Comparison of ENCODE assay signal across 9 mouse cellular contexts in genomic region chr9:105737448-105737847, GRCm38 (mm10).
DNase-seq lines count a peak whose midpoint lies in the region; ATAC-seq and TF ChIP-seq lines count a peak whose summit lies in the region.
"Had no signal": no experiment of that assay in that cellular context is flagged by ENCODE, and none has a peak within 500 bp of the region (broad histone marks: within the 10 kb centered on the region; RNA-seq: fewer than 3 reads in every experiment).

No protein-coding gene starts in this region.

- H3K36me3 ChIP-seq in forebrain, embryonic 16.5 days (ENCODE audit: control insufficient read depth, insufficient read depth), result no peaks in the 10 kb centered on the region
- H3K36me3 ChIP-seq in forebrain, embryonic 10.5 days (replicated peaks), result no peaks in the 10 kb centered on the region
- no peaks in the 10 kb centered on the region for H3K36me3 ChIP-seq in lung, embryonic 14.5 days (ENCODE audit: insufficient read depth)

- H3K9ac ChIP-seq in forebrain, embryonic 16.5 days (replicated peaks; ENCODE audit: low read depth, low read length), result no peak overlapping the region
- no peak overlapping the region for H3K9ac ChIP-seq in lung, embryonic 14.5 days

- DNase-seq in forebrain, embryonic 10.5 days (ENCODE audit: extremely low spot score, low spot score), result no peak
- DNase-seq in lung, embryonic 14.5 days, result peak; percentile 50
- no peak for DNase-seq in lung, postnatal 4 days
- peak; percentile 51 to 56 for DNase-seq in heart, postnatal 10 days
- peak; percentile 19 for DNase-seq in retina, postnatal 1 day
- DNase-seq in thymus, postnatal 25 days, result no peak
- no peak for DNase-seq in frontal cortex, postnatal 36 days (ENCODE audit: low spot score in 2 of 2)
- DNase-seq: thymus, postnatal 14 days had no signal

- no peak overlapping the region for H3K27ac ChIP-seq in forebrain, embryonic 16.5 days (ENCODE audit: low read length)
- no peak overlapping the region for H3K27ac ChIP-seq in forebrain, embryonic 10.5 days
- no peak overlapping the region for H3K27ac ChIP-seq in lung, embryonic 14.5 days (ENCODE audit: low read depth)

- no peak overlapping the region for H3K4me2 ChIP-seq in forebrain, embryonic 16.5 days (ENCODE audit: low read length)
- no peak overlapping the region for H3K4me2 ChIP-seq in lung, embryonic 14.5 days

- peak; percentile 66 for ATAC-seq in forebrain, embryonic 16.5 days
- peak; percentile 68 for ATAC-seq in lung, embryonic 14.5 days (ENCODE audit: insufficient read depth)

- peak; percentile 57 for TF ChIP-seq CTCF in lung, embryonic 14.5 days (IDR thresholded peaks at IDR 0.05; ENCODE audit: low read depth)

- peaks cover 9% of the 10 kb centered on the region for H3K4me1 ChIP-seq in forebrain, embryonic 16.5 days (replicated peaks; ENCODE audit: control insufficient read depth, insufficient read depth, low read length)
- H3K4me1 ChIP-seq in forebrain, embryonic 10.5 days, result no peaks in the 10 kb centered on the region
- no peaks in the 10 kb centered on the region for H3K4me1 ChIP-seq in lung, embryonic 14.5 days (ENCODE audit: insufficient read depth)

- no peaks in the 10 kb centered on the region for H3K27me3 ChIP-seq in forebrain, embryonic 16.5 days (replicated peaks; ENCODE audit: control insufficient read depth, insufficient read depth, low read length)
- H3K27me3 ChIP-seq in forebrain, embryonic 10.5 days (ENCODE audit: poor library complexity, severe bottlenecking), result no peaks in the 10 kb centered on the region
- H3K27me3 ChIP-seq in lung, embryonic 14.5 days (ENCODE audit: insufficient read depth, low read length), result no peaks in the 10 kb centered on the region

- WGBS in forebrain, embryonic 16.5 days, result 43% methylated on average over 8 of the region's 8 CpGs
- whole genome bisulfite sequencing in forebrain, embryonic 10.5 days, result 61% methylated on average over 8 of the region's 8 CpGs
- WGBS in lung, embryonic 14.5 days, result 33% methylated on average over 8 of the region's 8 CpGs

- H3K9me3 ChIP-seq in forebrain, embryonic 16.5 days (ENCODE audit: control insufficient read depth, low read length), result no peaks in the 10 kb centered on the region
- no peaks in the 10 kb centered on the region for H3K9me3 ChIP-seq in forebrain, embryonic 10.5 days
- no peaks in the 10 kb centered on the region for H3K9me3 ChIP-seq in lung, embryonic 14.5 days (ENCODE audit: low read depth, low read length)

- no peak overlapping the region for H3K4me3 ChIP-seq in forebrain, embryonic 16.5 days (replicated peaks; ENCODE audit: low read length)
- no peak overlapping the region for H3K4me3 ChIP-seq in forebrain, embryonic 10.5 days
- no peak overlapping the region for H3K4me3 ChIP-seq in lung, embryonic 14.5 days (ENCODE audit: low read depth, low read length)

- intact Hi-C loops in heart, postnatal 10 days (cut with DNase I), result loop anchor here (5.0 kb wide), 1 partner anchor 45 kb away; no protein-coding TSS in a partner anchor

Comparison
In these comparisons a context has a peak if more than half of its experiments do, and no peak if none do; other contexts are left out.
1. DNase-seq: peak in lung, embryonic 14.5 days (single experiment), heart, postnatal 10 days (2 of 2) and retina, postnatal 1 day (single experiment); none in forebrain, embryonic 10.5 days (single experiment), lung, postnatal 4 days (0 of 2), thymus, postnatal 25 days (single experiment) and frontal cortex, postnatal 36 days (0 of 2).